Mouse (Mus musculus): Measurements from ENCODE around the gene Zbtb16.

Gene Zbtb16

DNA sequence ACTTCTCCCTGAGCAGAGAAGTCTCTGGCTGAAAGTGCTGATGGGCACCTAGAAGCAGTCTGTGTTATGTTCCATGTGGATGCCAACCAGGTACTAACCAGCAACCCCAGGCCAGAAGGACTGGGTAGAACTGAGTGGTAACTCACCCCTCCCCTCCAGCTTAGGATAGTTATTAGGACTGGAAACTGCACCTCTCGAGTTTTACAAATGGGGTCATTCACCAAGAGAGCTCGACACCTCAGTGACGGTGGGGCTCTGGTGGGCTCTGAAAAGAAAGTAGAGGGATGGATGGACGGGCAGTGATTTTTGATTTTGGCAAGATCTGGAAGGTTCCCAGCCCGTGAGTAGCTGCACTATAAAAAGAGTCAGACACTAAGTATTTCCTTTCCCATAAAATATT lies 71.7 kb downstream of the Zbtb16 start:
- no peak for DNase-seq

DNA sequence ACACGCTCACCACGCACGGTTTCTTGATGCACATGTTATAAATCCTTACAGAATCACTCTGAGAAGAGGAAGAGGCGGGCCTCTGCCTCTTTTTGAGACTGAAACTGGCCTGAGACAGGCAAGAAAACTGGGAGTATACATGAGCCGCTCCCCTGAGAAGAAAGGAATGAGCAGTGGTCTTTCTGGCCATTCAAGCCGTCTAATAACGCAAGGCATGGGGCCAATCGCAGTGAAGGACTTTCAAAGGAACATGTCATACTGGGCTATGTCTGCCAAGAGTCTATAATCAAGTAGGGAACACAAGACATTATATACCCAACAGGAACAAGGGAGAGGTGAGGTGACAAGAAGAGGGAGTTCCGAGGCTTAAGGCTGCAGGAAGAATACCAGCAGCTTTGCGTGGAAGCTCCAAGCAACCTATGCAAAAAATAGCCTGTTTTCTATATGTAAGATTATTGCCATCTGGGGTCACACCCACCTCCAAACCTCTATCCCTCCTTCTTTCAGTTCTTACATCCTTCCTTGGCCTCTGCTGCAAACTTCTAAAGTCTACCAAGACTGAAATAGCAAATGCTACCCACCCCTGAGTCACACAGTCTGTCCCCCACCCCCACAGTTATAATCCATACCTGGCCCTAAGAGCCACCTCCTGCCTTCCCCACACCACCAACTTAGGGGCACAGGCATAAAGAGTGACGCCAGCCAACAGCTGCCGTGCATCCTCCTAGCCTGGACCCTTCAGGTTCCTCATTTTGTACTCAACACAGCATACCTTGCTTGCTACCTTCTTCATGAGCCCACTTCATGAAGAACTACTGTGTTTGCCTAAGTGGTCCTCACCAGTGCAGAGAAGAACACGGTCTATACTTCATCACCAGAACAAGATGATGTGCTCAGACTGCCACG lies 74.0 kb downstream of the Zbtb16 start:
- DNase-seq: no peak

DNA sequence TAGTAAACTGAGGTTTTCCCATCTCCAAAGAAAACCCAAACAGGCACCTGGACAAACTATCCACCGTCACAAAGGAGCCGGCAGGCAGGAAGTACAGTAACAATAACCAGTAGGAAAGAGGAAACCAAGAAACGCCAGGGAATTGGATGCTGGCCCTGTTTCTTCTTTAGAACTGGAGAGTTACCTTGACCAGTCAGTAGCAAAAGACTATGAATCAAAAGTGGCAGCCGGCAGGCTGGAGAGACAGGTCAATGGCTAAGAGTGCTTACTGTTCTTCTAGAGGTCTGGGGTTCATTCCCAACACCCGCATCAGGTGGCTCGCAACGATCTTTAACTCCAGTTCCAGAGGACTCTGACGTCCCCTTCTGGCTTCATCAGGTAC lies 74.9 kb downstream of the Zbtb16 start:
- no peak for DNase-seq

DNA sequence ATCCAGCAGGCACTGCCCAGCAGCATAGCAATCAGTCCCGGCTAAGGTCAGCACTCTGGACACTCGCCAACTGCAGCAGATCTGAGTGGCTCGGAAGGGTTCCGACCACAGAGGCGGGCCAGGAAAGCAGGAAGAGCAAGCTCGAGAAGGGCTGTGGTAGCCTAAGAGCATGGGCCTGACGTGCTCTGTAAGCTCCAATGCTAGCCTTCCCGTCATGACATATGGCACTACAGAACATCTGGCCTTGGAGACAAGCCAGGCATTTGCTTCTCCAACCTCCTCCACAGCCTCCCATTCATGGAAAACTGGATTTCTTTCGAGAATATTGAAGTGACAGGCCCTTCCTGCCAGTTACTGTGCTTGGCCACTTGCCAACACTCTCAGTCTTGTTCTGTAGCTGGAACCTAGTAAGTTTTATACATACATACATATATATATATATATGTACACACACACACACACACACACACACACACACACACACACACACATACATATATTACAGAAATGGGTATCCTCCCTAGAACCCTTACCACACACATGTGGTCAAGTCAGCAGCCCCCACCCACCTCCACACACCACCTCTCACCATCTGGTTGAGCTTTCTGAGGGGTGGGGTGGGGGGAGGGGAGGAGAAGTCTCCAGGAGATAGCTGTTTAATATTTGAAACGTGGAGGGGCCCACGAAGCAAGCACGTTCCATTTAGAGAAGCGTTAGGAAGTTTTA lies 75.4 kb downstream of the Zbtb16 start:
- DNase-seq: peak; percentile 69

DNA sequence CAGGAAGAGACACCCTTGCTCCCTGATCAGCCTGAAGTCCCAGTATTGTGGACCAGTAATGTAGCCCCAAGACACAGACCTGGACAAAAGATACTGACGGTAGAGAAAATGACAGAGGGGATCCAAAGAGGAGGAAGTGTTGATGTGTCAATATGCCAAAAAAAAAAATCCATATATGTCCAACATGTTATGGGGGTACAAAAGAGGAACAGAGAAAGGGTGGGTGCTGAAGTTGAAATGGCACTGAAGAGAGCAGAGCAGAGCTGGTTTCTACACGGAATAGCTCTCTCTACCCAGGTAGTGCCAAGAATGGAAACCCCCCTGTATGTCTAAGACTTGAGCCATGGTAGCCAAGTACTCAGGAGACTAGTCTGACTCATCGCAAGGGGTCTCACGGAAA lies 76.9 kb downstream of the Zbtb16 start:
- no peak for DNase-seq

DNA sequence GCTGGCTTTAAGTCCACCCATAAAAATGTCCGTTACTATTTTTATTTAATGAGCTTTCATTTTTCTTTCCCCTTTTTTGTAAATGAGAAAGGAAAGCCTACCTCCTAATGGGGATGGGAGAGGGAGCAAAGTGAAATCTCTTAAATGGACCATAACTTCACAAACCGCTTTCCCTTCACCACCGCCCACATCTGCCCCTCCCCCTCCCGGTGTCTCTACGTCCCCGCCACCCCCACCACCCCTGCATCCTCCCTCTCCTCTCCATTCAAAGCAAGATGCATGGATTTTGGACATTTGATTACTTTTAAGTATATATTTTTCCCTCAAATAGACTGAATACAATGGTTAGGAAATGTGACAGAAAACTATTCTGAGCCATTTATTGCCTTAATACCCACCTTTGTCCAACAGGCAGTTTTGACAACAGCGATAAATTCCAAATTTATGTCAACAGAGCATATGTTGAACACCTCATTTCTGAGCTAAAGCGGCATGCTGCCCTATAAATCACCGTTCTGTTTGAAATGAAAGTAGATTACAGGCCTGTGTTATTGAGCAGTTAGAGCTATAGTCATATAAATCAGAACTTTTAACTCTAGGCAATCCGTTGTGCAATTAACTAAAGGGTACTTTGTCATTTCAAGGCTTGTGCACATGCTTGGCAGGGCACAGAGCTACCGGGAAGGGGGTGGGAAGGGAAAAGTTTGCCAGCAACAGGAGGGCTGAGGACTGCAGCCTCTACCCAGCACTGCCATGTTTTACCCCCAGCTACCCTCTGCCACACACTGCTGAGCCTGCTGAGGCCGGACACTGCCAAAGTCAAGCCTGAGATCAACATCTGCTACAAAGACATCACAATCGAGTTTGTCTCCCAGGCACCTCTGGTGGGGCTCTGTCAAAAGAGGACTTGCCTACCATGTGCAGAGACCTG lies 78.1 kb downstream of the Zbtb16 start:
- no peak for DNase-seq

DNA sequence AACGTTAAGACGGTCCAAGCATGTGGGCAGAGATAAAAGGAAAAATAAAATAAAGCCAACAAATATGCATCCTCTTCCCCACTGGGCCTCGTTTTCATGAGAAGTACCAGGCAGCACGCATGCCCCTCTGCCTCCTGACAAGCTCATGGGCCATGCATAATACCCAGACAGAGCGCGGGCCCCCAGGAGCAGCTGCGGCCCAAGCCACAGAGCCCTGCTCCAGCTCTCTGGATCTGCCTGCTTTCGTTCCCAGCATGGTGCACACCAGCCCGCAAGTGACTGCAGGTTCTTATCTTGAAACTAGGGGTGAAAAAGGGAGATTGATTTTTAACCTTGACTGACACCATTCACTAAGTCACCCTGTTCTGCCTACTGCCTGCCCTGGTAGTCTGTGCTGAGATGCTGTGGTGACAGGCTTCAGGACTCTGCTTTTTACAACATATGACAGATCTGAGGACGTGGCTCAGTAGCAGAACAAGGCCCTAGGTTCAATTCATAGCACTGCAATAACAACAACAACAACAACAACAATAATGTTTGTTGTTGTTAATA lies 79.7 kb downstream of the Zbtb16 start:
- no peak for DNase-seq

DNA sequence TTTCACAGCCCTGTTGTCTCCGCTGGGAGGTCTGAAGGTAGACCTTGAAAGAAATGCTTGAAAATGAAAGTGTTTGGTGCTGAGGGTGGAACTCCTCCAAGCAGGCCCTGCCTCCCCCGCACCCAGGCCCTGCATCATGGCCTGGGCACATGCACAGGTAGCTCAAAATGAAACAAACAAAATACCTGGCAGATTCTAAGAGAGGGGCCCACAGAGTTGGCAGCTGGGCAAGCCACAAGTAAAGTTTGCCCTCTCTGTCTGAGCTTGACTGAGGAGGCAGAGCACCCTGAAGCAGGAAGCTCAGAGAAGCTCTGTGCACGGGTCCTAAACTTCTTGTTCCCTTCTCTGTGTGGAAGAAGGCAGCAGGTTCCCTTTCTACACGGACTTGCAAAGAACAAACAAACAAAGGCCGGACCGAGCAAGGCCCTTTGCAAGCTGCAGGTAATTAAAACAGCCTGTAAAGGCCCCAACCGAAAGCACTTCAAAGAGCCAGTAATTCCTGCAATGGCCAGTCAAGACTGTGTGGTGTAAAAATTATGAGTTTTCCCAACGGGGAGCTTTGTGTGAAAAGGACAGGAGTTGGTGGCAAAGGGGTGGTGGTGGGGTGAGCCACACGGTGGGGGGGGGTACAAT lies 80.5 kb downstream of the Zbtb16 start:
- DNase-seq: no peak

DNA sequence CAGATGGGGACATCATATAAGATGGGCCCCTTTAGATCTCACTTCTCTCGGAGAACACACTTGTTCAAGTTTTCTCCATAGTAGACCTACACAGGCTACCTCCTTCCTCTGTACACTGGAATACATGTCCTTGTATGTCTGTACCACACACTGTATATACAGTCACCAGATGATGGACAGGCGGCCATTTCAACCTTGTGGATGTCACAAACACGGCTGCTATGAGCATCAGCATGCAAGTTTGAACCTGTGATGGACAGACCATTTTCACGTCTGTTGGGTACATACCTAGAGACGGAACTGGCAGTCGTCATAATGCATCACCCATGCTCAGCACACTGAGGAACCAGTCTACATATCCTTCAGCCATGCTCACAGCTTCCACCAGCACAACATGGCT lies 81.6 kb downstream of the Zbtb16 start:
- DNase-seq: no peak

DNA sequence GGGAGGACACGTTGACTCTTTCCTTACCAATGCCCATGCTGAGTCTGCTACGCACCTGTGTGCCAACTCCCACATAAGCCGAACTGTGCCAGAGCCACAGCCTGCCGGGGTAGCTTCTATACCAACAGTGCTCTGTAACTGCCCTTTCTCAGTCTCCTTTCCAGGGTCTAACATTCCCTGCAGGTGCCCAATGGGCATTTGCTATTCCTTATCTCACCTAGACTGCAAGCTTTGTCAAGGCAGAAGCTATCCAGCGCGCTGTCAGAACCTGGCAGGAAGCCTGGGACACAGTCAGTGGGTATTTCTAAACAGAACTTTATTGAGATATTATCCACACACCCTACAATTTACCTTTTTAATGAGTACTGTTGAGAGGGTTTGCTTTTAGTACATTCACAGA lies 82.1 kb downstream of the Zbtb16 start:
- no peak for DNase-seq

DNA sequence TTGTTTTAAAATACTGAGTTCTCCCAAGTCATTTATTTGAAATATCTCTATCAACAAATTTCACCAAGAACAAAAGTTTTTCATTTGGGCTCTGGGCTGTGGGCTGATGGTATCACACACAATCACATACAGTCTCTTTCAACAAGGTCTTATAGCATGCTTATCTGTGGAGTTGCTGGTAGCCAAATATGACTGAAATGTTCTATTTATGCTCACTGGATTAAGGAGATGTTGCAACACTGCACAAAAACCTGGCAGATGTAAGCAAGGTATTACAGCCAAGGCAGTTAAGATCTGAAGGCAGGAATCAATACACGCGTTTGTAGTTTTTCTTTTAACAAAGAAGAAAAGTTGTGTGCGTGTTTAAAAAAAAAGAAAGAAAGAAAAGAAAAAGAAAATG lies 84.1 kb downstream of the Zbtb16 start:
- no peak for DNase-seq

DNA sequence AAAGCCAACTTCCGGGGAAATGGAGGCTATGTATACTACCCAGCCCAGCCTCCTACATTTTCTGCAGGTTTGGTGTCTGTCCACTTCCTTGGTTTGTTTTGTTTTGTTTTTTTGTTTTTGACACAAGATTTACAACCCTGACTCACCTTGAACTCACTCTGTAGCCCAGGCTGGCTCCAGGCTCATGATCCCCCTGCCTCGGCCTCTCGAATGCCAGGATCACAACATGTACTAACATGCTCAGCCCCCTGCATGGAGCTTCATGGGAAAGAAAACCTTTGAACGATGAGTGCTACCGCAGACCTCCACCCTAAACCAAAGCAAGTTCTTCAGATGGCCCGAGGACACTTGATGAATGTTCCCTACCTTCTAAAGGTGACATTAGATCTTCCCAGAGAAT lies 86.4 kb downstream of the Zbtb16 start:
- no peak for DNase-seq

DNA sequence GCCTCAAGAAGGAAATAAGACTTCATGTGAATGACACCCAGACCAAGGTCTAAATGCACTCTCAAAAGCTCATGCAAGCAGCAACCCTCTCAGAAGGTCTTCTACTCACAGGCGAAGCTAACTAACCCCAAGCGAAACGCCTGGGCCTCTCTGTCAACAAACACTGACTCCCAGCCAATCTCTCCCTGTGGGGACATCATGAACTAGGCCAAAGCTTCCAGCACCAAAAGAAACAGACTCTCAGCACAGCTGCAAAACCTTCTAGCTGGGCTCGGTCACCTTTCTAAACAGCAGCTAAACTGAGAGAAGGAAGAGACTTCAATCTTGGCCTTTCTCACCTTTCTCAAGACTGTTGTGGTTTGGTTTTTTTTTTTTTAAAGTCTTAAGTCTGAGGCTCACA lies 86.9 kb downstream of the Zbtb16 start:
- no peak for DNase-seq

DNA sequence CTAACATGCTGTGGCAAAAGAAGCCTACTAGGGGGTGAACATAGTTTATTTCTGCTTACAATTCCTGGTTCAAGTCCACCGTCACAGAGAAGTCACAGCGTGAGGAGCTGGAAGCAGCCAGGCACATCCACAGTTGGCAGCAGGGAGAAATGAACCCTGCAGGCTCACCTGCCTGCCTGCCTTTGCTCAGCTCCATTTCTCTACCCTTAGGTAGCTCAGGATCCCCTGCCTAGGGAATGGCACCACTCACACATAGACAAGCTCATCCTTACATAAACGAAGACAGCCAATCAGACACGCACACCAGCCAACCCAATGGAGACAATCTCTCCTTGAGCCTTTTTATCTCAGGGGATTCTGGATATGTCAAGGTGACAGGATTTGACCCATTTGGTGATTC lies 87.3 kb downstream of the Zbtb16 start:
- no peak for DNase-seq

DNA sequence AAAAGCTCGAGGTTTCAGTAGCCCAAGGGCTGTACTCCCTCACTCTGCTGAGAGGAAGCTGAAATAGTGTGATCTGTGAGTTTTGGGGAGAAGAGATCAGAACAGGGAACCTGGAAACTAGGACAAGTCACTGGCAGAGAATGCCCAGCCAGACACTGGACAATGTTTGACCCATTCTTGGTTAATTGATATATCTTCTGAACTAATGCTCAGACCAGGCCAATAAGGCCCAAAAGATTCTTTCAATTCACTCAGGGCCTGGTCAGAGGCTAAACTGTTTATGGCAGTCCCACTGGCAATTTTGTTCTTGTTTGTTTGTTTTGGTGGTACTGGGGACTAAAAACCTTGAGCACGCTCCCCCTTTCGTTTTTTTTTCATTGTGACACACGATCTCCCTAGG lies 87.8 kb downstream of the Zbtb16 start:
- no peak for DNase-seq

DNA sequence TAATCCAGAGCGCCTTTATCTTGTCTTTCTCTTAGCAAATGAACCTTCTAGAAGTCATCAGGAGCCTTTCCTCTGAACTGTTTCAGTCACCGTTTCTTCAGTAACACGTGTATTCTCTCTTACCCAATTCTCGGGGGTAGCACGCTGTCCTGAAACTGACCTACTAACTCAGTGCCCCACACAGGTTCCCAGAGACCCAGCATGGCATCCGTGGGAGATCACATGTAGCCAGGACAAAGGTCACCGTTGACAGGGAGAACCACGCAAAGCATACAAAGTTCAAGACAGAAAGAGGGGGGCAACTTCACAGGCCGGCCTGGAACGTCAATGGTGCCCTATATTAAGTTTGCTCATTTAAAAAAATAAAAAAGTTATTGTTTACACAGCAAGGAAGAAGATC lies 89.5 kb downstream of the Zbtb16 start:
- DNase-seq: no peak

DNA sequence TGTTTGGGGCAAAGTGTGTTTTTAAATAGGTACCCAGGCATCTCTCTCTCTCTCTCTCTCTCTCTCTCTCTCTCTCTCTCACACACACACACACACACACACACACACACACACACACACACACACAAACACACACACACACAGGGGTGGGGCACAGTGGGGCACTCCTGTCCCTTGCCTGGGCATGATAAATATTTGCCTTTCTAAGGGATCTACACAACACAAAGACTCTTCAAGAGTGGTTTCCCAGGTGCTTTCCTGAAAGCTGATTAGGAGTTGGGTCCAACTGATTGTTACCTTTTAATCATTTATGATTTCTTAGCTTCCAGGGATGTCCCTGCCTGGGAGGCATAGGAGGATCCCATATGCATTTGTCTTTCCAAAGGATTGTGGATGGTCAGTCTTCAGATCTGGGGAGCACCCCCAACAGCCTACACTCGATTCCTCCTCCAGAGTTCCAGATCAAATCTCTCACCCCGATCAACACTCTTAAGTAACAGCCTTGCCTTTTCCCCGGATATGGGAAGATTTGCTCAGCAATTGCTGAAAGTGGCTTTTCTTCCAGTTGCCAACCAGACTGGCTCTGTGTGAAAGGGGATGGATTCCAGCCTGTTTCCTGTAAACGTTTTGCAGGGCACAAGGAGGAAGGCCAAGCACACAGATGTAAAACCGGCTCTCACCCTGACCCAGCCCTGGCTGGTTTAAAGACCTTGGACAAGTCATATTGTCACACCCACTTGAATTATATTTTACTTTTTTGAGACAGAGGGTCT lies 90.5 kb downstream of the Zbtb16 start:
- no peak for DNase-seq

DNA sequence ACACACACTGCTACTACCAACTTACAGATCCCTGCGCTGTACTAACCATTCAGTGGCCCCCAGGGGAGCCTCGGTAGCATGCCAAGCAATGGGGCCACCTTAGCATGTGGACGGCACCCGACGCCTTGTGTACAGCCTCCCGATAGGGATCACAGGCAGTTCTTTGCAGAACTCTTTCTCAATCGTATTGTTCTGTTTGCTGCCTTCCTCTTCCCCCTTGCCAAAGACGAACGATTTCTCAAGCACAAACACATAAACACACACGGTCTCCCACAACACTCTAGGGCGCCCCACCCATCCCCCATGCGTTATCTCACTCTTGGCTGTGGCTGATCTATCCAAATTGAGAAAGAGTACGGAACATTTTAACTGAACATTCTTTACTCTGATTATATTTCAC lies 91.1 kb downstream of the Zbtb16 start:
- no peak for DNase-seq

DNA sequence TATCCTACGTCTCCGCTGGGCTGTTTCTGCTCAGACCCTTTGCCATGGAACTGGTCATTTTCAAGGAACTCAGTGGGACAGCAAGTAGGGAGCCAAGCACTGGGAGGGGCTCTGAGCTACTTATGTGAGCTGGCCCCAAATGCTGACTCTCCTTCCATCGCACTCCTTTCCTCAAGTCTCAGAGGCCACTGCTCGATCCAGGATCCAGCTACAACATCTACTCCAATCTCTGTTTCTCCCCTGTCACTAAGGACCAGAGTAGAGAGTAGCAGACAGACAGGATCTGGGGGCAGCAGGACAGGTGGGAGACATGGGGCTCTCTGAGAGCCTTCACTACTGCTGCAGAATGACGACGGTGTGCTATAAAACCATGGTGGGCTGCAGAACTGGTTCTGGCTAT lies 91.6 kb downstream of the Zbtb16 start:
- DNase-seq: no peak

DNA sequence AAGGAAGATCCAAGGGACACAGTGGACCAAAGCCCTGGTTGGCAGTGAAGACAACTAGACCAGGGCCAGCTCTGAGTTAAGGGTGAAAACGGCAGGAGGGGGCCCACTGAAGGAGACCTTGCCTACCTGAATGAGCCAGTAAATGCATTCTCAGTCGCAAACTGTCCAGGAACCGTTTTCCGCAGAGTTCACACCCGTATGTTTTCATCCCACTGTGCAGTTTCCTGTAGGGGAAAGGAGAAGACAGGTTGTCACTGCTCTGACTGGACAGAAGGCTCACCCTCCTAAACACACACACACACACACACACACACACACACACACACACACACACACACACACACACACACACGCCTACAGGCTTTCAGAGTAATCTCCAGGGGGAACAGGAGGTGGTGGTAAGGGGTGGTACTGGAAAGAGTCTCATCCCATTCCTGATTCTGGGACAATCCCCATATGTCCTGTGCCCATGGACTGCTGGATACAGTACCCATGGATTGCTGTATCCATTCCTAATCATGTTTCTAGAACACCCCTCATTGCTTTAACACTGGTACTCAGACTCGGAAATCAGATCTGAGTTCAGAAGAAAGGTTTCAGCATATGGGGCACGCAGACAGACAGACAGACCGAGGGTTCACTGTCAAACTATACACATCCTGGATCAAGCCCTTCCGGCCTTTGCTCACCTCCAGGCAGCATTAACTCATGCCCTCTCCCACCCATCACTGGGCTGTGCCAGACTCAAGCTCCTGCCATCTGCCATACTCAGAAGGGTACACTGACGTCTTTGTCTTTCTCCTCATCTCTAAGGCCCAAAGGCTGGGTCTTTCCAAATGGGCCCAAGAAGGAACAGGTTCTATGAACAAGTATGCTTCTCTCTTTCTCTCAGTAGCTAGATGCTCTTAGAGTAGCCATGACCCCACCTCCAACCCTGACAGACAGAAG lies 92.4 kb downstream of the Zbtb16 start:
- no peak for DNase-seq

DNA sequence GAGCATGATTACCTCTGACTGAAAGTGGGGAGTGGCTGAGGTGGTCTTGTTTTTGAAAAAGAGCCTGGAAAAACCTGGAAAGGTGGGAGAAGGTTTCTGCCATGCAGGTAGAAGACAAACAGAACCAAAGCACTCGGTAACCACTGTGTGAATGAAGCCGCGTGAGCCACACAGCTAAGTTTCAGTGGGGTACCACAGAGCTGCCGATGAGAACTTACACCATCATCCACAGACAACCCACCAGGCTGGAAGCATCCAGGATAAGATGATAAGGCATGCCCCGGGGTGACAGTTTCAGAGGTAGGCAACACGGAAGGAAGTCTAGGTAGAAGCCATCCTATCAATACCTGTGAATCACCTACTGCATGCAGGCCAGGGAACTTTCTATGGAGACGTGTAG lies 93.9 kb downstream of the Zbtb16 start:
- DNase-seq: no peak

All from right cerebral cortex, postnatal 14 days (tissue).